8 mouse cellular contexts compared by ENCODE assay signal in the genomic region with DNA sequence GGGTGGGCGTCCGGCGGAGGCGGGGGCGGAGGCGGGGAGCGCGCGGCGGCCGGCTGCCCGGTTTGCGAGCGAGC. TPM values are rescaled to one million over a fixed set of nuclear protein-coding genes. Genes with fewer than 3 reads are reported as not detected.
DNase-seq lines count a peak whose midpoint lies in the region; ATAC-seq lines count a peak whose summit lies in the region.

A gene (plus strand): TSS at position 41 of the 74 bp plus-strand sequence.

- no peaks in the 10 kb centered on the region for H3K36me3 ChIP-seq in erythroblast, embryonic 14.5 days (ENCODE audit: control insufficient read depth)
- H3K36me3 ChIP-seq in intestine, embryonic 16.5 days (ENCODE audit: control insufficient read depth, insufficient read depth, low read length) = no peaks in the 10 kb centered on the region
- H3K36me3 ChIP-seq in midbrain, embryonic 11.5 days (ENCODE audit: control insufficient read depth, insufficient read depth, low read length) = no peaks in the 10 kb centered on the region

- WGBS in intestine, embryonic 16.5 days = 0% methylated on average over 10 of the region's 14 CpGs
- WGBS in midbrain, embryonic 11.5 days = 2% methylated on average over 8 of the region's 14 CpGs

- no peak for ATAC-seq in erythroblast, adult 5-6 weeks (replicated peaks; ENCODE audit: low FRiP score, poor library complexity, severe bottlenecking)
- no peak for ATAC-seq in intestine, embryonic 16.5 days
- no peak for ATAC-seq in midbrain, embryonic 11.5 days (ENCODE audit: low FRiP score)

- peak within 1 kb of the TSS; percentile 71 for H3K4me2 ChIP-seq in intestine, embryonic 16.5 days (ENCODE audit: low read depth, low read length)
- H3K4me2 ChIP-seq in midbrain, embryonic 11.5 days = peak within 1 kb of the TSS; percentile 70

- H3K27ac ChIP-seq in intestine, embryonic 16.5 days (ENCODE audit: low read length) = peak within 1 kb of the TSS; percentile 98
- peak within 1 kb of the TSS; percentile 98 for H3K27ac ChIP-seq in midbrain, embryonic 11.5 days (ENCODE audit: low read depth, low read length)

- H3K4me3 ChIP-seq in erythroblast, embryonic 14.5 days (replicated peaks) = peak within 1 kb of the TSS; percentile 65
- peak within 1 kb of the TSS; percentile 68 for H3K4me3 ChIP-seq in intestine, embryonic 16.5 days (ENCODE audit: low read length)
- H3K4me3 ChIP-seq in midbrain, embryonic 11.5 days (ENCODE audit: low read depth, low read length) = peak within 1 kb of the TSS; percentile 94

- H3K27me3 ChIP-seq in erythroblast, embryonic 14.5 days (ENCODE audit: control insufficient read depth) = peaks cover 74% of the 10 kb centered on the region
- no peaks in the 10 kb centered on the region for H3K27me3 ChIP-seq in intestine, embryonic 16.5 days (replicated peaks; ENCODE audit: control insufficient read depth, insufficient read depth, low read length)
- no peaks in the 10 kb centered on the region for H3K27me3 ChIP-seq in midbrain, embryonic 11.5 days (ENCODE audit: control insufficient read depth, insufficient read depth, low read length)

- H3K9me3 ChIP-seq in erythroblast, embryonic 14.5 days (ENCODE audit: control insufficient read depth, low read length) = no peaks in the 10 kb centered on the region
- no peaks in the 10 kb centered on the region for H3K9me3 ChIP-seq in intestine, embryonic 16.5 days (ENCODE audit: control insufficient read depth, low read length)
- H3K9me3 ChIP-seq in midbrain, embryonic 11.5 days (ENCODE audit: control insufficient read depth, low read length) = no peaks in the 10 kb centered on the region

- peak within 1 kb of the TSS; percentile 89 for H3K9ac ChIP-seq in intestine, embryonic 16.5 days (ENCODE audit: low read depth, low read length)
- H3K9ac ChIP-seq in midbrain, embryonic 11.5 days (ENCODE audit: low read length) = peak within 1 kb of the TSS; percentile 99

- H3K4me1 ChIP-seq in erythroblast, embryonic 14.5 days (ENCODE audit: control insufficient read depth) = peaks cover 12% of the 10 kb centered on the region
- peaks cover 20% of the 10 kb centered on the region for H3K4me1 ChIP-seq in intestine, embryonic 16.5 days (ENCODE audit: control insufficient read depth, insufficient read depth, low read length)
- peaks cover 16% of the 10 kb centered on the region for H3K4me1 ChIP-seq in midbrain, embryonic 11.5 days (ENCODE audit: control insufficient read depth, insufficient read depth, low read length)

- no peak for DNase-seq in adrenal gland, postnatal 10 days
- DNase-seq in gastrocnemius, postnatal 25 days = no peak
- DNase-seq in midbrain, embryonic 11.5 days (ENCODE audit: low spot score, missing footprints) = no peak
- no peak for DNase-seq in cerebellum, postnatal 25 days
- DNase-seq in urinary bladder, postnatal 36 days (ENCODE audit: low spot score in 2 of 2) = no peak

RNA-seq across cellular contexts. Expression of the gene that starts here (rescaled TPM):
- polyA plus RNA-seq in erythroblast, embryonic 14.5 days (2012) = 0.01 TPM in 1 of 2 replicates, not detected in the other
- total RNA-seq in erythroblast, adult 5-6 weeks (2015; ENCODE audit: low replicate concordance) = 5.2 and 12.9 TPM in 2 replicates
- 7.7 and 11.8 TPM in 2 replicates for total RNA-seq in erythroblast, adult 5-6 weeks (2017; ENCODE audit: low replicate concordance)
- 10 to 100 TPM; 52.6 to 61.1 TPM for total RNA-seq in adrenal gland, postnatal 10 days (2021)
- total RNA-seq in gastrocnemius, postnatal 25 days (2021) = 10 to 100 TPM; 11.6 to 11.8 TPM
- polyA plus RNA-seq in intestine, embryonic 16.5 days (2015; fragmentation: Nextera tagmentation; extraction: Ambion mirVana) = 26.2 and 26.7 TPM in 2 replicates
- 22.6 and 24.0 TPM in 2 replicates for polyA plus RNA-seq in midbrain, embryonic 11.5 days (2014; fragmentation: Nextera tagmentation; extraction: Ambion mirVana)

Comparison
In these comparisons a context has a peak if more than half of its experiments do, and no peak if none do; other contexts are left out.
1. RNA of the gene that starts here (polyA plus RNA-seq): 26.2 to 26.7 TPM in intestine, embryonic 16.5 days and 22.6 to 24.0 TPM in midbrain, embryonic 11.5 days; 0.01 TPM in erythroblast, embryonic 14.5 days; every median in the first group is over 10 times any median in the second.
2. Peak in every context shown above with its lines, with median percentiles within 50 percentile points of each other: H3K4me3 ChIP-seq.